Mouse (Mus musculus) small intestine, adult 2 months (tissue): ENCODE results near the gene Rho. TPM values are rescaled to one million over a fixed set of nuclear protein-coding genes. Genes with fewer than 3 reads are reported as not detected.

Source experiments
- H3K27ac ChIP-seq: fragments of 200-500 bp; 2 replicates; pipeline ENCODE4 v1.5.1; 2012; ENCODE audit warnings: low read depth, low read length, control low read depth, inconsistent platforms; ENCODE audit not compliant: insufficient read depth
- H3K27me3 ChIP-seq: fragments of 200-500 bp; 2 replicates; pipeline ENCODE4 v1.6.1; 2012; ENCODE audit warnings: mild to moderate bottlenecking, moderate library complexity, low read length, inconsistent platforms; ENCODE audit not compliant: control insufficient read depth, insufficient read depth
- H3K36me3 ChIP-seq: fragments of 200-500 bp; 2 replicates; pipeline ENCODE4 v1.6.1; 2012; ENCODE audit warnings: mild to moderate bottlenecking, low read length, control low read depth, inconsistent platforms; ENCODE audit not compliant: control insufficient read depth, insufficient read depth
- H3K4me1 ChIP-seq: fragments of 200-500 bp; 2 replicates; pipeline ENCODE4 v1.6.1; 2012; ENCODE audit warnings: low read length, inconsistent platforms, mixed read lengths; ENCODE audit not compliant: control insufficient read depth, insufficient read depth, insufficient read length
- H3K4me3 ChIP-seq: fragments of 200-500 bp; 2 replicates; pipeline ENCODE4 v1.5.1; 2012; ENCODE audit warnings: low read depth, mild to moderate bottlenecking, control low read depth, inconsistent platforms, low read length, moderate library complexity
- CTCF ChIP-seq: fragments of 200-500 bp; IDR thresholded peaks from 2 replicates; pipeline ENCODE4 v1.5.1; 2012; ENCODE audit warnings: low read depth, mild to moderate bottlenecking, control low read depth, inconsistent platforms, low read length, moderate library complexity, mixed read lengths; ENCODE audit not compliant: insufficient replicate concordance, insufficient read length; ENCODE audit errors: extremely low read depth
- POLR2A ChIP-seq: fragments of 200-500 bp; IDR thresholded peaks from 2 replicates; pipeline ENCODE4 v1.6.1; 2012; ENCODE audit warnings: low read depth, mild to moderate bottlenecking, control low read depth, inconsistent platforms, low read length, moderate library complexity
- WGBS: fragments of 180-500 bp; shearing (Covaris S2); methylation state at CpG from one replicate; pipeline ENCODE4 v1.1.7; 2018; 5-methylcytosine and 5-hydroxymethylcytosine counted together
- polyA plus RNA-seq: library from polyadenylated mRNA; depleted of rRNA; stranded (reverse); fragments of >200 nt; gene quantifications from 2 replicates; pipeline ENCODE4 v1.2.3, GENCODE M21; 2012

Gene Rho
- polyA plus RNA-seq, 1 experiment: 0.35 TPM

GRCm38 (mm10) chr6:115914511-115915202, 16.9 kb upstream of the Rho start:
- Histone ChIP-seq H3K4me3 (no peak overlapping the region), H3K27ac (no peak overlapping the region), H3K4me1 (no peaks in the 10 kb centered on the region), H3K36me3 (no peaks in the 10 kb centered on the region), H3K27me3 (no peaks in the 10 kb centered on the region)
- WGBS: 89% methylated on average over 15 of the region's 15 CpGs
- no peak for TF ChIP-seq CTCF
- TF ChIP-seq POLR2A: no peak

GRCm38 (mm10) chr6:115915601-115916445, 15.7 kb upstream of the Rho start:
- H3K4me3 ChIP-seq: no peak overlapping the region
- no peaks in the 10 kb centered on the region for H3K4me1 ChIP-seq
- no peak overlapping the region for H3K27ac ChIP-seq
- TF ChIP-seq POLR2A (no peak), CTCF (no peak)
- no peaks in the 10 kb centered on the region for H3K36me3 ChIP-seq
- WGBS: 70% methylated on average over 17 of the region's 17 CpGs
- H3K27me3 ChIP-seq: no peaks in the 10 kb centered on the region

GRCm38 (mm10) chr6:115916611-115917010, 14.9 kb upstream of the Rho start:
- TF ChIP-seq CTCF (no peak), POLR2A (no peak)
- Histone ChIP-seq H3K27me3 (no peaks in the 10 kb centered on the region), H3K4me3 (no peak overlapping the region), H3K36me3 (no peaks in the 10 kb centered on the region), H3K27ac (no peak overlapping the region), H3K4me1 (no peaks in the 10 kb centered on the region)
- WGBS: 80% methylated on average over 5 of the region's 5 CpGs

- no peak overlapping the region for H3K4me3 ChIP-seq
- H3K36me3 ChIP-seq: no peaks in the 10 kb centered on the region
- no peaks in the 10 kb centered on the region for H3K27me3 ChIP-seq
- WGBS: 87% methylated on average over 1 of the region's 1 CpGs
- no peak overlapping the region for H3K27ac ChIP-seq
- TF ChIP-seq CTCF (no peak), POLR2A (no peak)
- no peaks in the 10 kb centered on the region for H3K4me1 ChIP-seq
Observed at GRCm38 (mm10) chr6:115918615-115919014, 12.9 kb upstream of the Rho start.

- WGBS: 87% methylated on average over 5 of the region's 5 CpGs
- no peaks in the 10 kb centered on the region for H3K36me3 ChIP-seq
- H3K4me3 ChIP-seq: no peak overlapping the region
- no peaks in the 10 kb centered on the region for H3K27me3 ChIP-seq
- TF ChIP-seq POLR2A (no peak), CTCF (no peak)
- H3K27ac ChIP-seq: no peak overlapping the region
- no peaks in the 10 kb centered on the region for H3K4me1 ChIP-seq
Observed at GRCm38 (mm10) chr6:115919876-115920275, 11.7 kb upstream of the Rho start.

GRCm38 (mm10) chr6:115924829-115925228, 6.7 kb upstream of the Rho start:
- TF ChIP-seq CTCF: no peak
- TF ChIP-seq POLR2A: no peak
- no peaks in the 10 kb centered on the region for H3K4me1 ChIP-seq
- no peak overlapping the region for H3K4me3 ChIP-seq
- WGBS: 41% methylated on average over 6 of the region's 6 CpGs
- no peaks in the 10 kb centered on the region for H3K27me3 ChIP-seq
- H3K36me3 ChIP-seq: no peaks in the 10 kb centered on the region
- H3K27ac ChIP-seq: no peak overlapping the region

- TF ChIP-seq CTCF (no peak), POLR2A (no peak)
- WGBS: 83% methylated on average over 10 of the region's 10 CpGs
- no peak overlapping the region for H3K4me3 ChIP-seq
- H3K4me1 ChIP-seq: no peaks in the 10 kb centered on the region
- H3K27me3 ChIP-seq: no peaks in the 10 kb centered on the region
- H3K27ac ChIP-seq: no peak overlapping the region
- no peaks in the 10 kb centered on the region for H3K36me3 ChIP-seq
Observed at GRCm38 (mm10) chr6:115926416-115926815, 5.1 kb upstream of the Rho start.
